In the genomic region with DNA sequence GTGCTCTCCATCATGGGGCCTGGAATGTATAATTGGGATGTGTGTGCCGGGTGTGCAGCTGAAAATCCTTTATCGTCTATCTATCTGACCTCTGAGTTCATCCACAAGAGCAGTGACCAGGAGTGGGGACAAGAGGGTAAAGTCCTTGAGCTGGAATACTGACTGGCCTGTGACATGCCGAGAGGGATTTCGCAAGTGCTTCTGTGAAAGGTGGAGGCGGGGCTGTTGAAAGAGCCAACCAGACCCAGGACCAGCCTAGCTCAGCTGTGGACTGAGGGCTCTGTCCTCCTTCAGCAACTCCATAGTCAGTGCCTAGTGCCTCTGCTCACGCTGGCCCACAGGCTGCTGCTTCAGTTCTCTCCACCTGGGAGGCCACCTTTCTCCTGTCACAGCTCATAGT, we compare ENCODE assay signal across 8 mouse cellular contexts. TPM values are rescaled to one million over a fixed set of nuclear protein-coding genes. Genes with fewer than 3 reads are reported as not detected.
DNase-seq lines count a peak whose midpoint lies in the region; ATAC-seq lines count a peak whose summit lies in the region.

No protein-coding gene starts in this region.

- intact Hi-C loops in gastrocnemius, postnatal 14 days (cut with DNase I; ENCODE audit: low total_unique reads), result no loop called here
- intact Hi-C loops in heart, postnatal 14 days (cut with DNase I), result no loop called here

- peak; percentile 7; the same call in 1 of the 2 replicates for ATAC-seq in liver, embryonic 13.5 days (ENCODE audit: low read depth)
- no peak for ATAC-seq in erythroid progenitor cell, adult 5-6 weeks (replicated peaks; ENCODE audit: low FRiP score, poor library complexity, severe bottlenecking)

- peaks cover 68% of the 10 kb centered on the region for H3K4me1 ChIP-seq in liver, embryonic 13.5 days (replicated peaks)

- DNase-seq in gastrocnemius, adult 18-20 months (ENCODE audit: low spot score), result peak; percentile 70
- DNase-seq in gastrocnemius, postnatal 14 days, result no peak
- peak; percentile 74 for DNase-seq in adipocyte (ENCODE audit: low spot score)
- DNase-seq in heart, postnatal 14 days, result peak; percentile 39 to 57
- no peak for DNase-seq in liver, embryonic 13.5 days
- no peak for DNase-seq in neural tube, embryonic 10.5 days (ENCODE audit: extremely low spot score, low spot score)
- no peak for DNase-seq in spleen, postnatal 14 days (ENCODE audit: low spot score in 2 of 2)

- no peaks in the 10 kb centered on the region for H3K9me3 ChIP-seq in liver, embryonic 13.5 days (replicated peaks)

- peaks cover 56% of the 10 kb centered on the region for H3K36me3 ChIP-seq in liver, embryonic 13.5 days

- peak overlapping the region; percentile 22 for H3K4me3 ChIP-seq in liver, embryonic 13.5 days (replicated peaks)

- no peaks in the 10 kb centered on the region for H3K27me3 ChIP-seq in liver, embryonic 13.5 days

- peak overlapping the region; percentile 79 for H3K27ac ChIP-seq in liver, embryonic 13.5 days

- peak overlapping the region; percentile 50 for H3K9ac ChIP-seq in liver, embryonic 13.5 days

- H3K4me2 ChIP-seq in liver, embryonic 13.5 days, result peak overlapping the region; percentile 51

- 63% methylated on average over 6 of the region's 6 CpGs for WGBS in liver, embryonic 13.5 days (ENCODE audit: insufficient replicate concordance)

RNA-seq across cellular contexts. Expression of a gene that starts 4.0 kb away (rescaled TPM):
- total RNA-seq in gastrocnemius, adult 18-20 months (2021), result 10 to 100 TPM; 14.7 to 22.1 TPM
- 10 to 100 TPM; 27.8 to 33.2 TPM for total RNA-seq in gastrocnemius, postnatal 14 days (2021)
- 10 to 100 TPM; 47.4 to 47.6 TPM for total RNA-seq in heart, postnatal 14 days (2021)
- polyA plus RNA-seq in liver, embryonic 13.5 days (2015; fragmentation: Nextera tagmentation; extraction: Ambion mirVana), result 113 and 125 TPM in 2 replicates
- total RNA-seq in erythroid progenitor cell, adult 5-6 weeks (2015; ENCODE audit: low replicate concordance), result 72.1 and 81.3 TPM in 2 replicates
- total RNA-seq in erythroid progenitor cell, adult 5-6 weeks (2017; ENCODE audit: low replicate concordance), result 35.4 and 49.5 TPM in 2 replicates

RNA-seq across cellular contexts. Expression of a gene that starts 11.6 kb away (rescaled TPM):
- under 1 TPM in 1 of 2 experiments, not detected in 1; 0.17 TPM for total RNA-seq in gastrocnemius, adult 18-20 months (2021)
- total RNA-seq in gastrocnemius, postnatal 14 days (2021), result under 1 TPM; 0.18 to 0.27 TPM
- under 1 TPM; 0.38 to 0.76 TPM for total RNA-seq in heart, postnatal 14 days (2021)
- polyA plus RNA-seq in liver, embryonic 13.5 days (2015; fragmentation: Nextera tagmentation; extraction: Ambion mirVana), result 3.0 and 3.1 TPM in 2 replicates
- 0.84 and 1.1 TPM in 2 replicates for total RNA-seq in erythroid progenitor cell, adult 5-6 weeks (2015; ENCODE audit: low replicate concordance)
- total RNA-seq in erythroid progenitor cell, adult 5-6 weeks (2017; ENCODE audit: low replicate concordance), result not detected in 2 replicates

RNA-seq across cellular contexts. Expression of a gene that starts 36.7 kb away (rescaled TPM):
- 10 to 100 TPM; 51.3 to 56.0 TPM for total RNA-seq in gastrocnemius, adult 18-20 months (2021)
- total RNA-seq in gastrocnemius, postnatal 14 days (2021), result 10 to 100 TPM; 35.3 to 35.6 TPM
- total RNA-seq in heart, postnatal 14 days (2021), result 10 to 100 TPM; 19.8 to 20.4 TPM
- polyA plus RNA-seq in liver, embryonic 13.5 days (2015; fragmentation: Nextera tagmentation; extraction: Ambion mirVana), result 8.6 and 11.0 TPM in 2 replicates
- 5.9 and 7.6 TPM in 2 replicates for total RNA-seq in erythroid progenitor cell, adult 5-6 weeks (2015; ENCODE audit: low replicate concordance)
- 7.2 and 8.4 TPM in 2 replicates for total RNA-seq in erythroid progenitor cell, adult 5-6 weeks (2017; ENCODE audit: low replicate concordance)

RNA-seq across cellular contexts. Expression of a gene that starts 37.4 kb away (rescaled TPM):
- total RNA-seq in gastrocnemius, adult 18-20 months (2021), result 10 to 100 TPM; 29.7 to 30.6 TPM
- 10 to 100 TPM; 19.6 to 22.5 TPM for total RNA-seq in gastrocnemius, postnatal 14 days (2021)
- total RNA-seq in heart, postnatal 14 days (2021), result 10 to 100 TPM; 22.3 to 25.8 TPM
- polyA plus RNA-seq in liver, embryonic 13.5 days (2015; fragmentation: Nextera tagmentation; extraction: Ambion mirVana), result 17.0 and 18.6 TPM in 2 replicates
- 27.8 and 38.6 TPM in 2 replicates for total RNA-seq in erythroid progenitor cell, adult 5-6 weeks (2015; ENCODE audit: low replicate concordance)
- total RNA-seq in erythroid progenitor cell, adult 5-6 weeks (2017; ENCODE audit: low replicate concordance), result 19.0 and 36.1 TPM in 2 replicates

RNA-seq across cellular contexts. Expression of a gene that starts 38.5 kb away (rescaled TPM):
- total RNA-seq in gastrocnemius, adult 18-20 months (2021), result 10 to 100 TPM in 1 of 2 experiments, 1 to 10 TPM in 1; 8.9 to 10.8 TPM
- total RNA-seq in gastrocnemius, postnatal 14 days (2021), result 10 to 100 TPM; 10.4 to 12.8 TPM
- total RNA-seq in heart, postnatal 14 days (2021), result 10 to 100 TPM; 14.1 to 14.4 TPM
- polyA plus RNA-seq in liver, embryonic 13.5 days (2015; fragmentation: Nextera tagmentation; extraction: Ambion mirVana), result 15.9 and 20.0 TPM in 2 replicates
- 7.1 and 7.2 TPM in 2 replicates for total RNA-seq in erythroid progenitor cell, adult 5-6 weeks (2015; ENCODE audit: low replicate concordance)
- total RNA-seq in erythroid progenitor cell, adult 5-6 weeks (2017; ENCODE audit: low replicate concordance), result 7.4 and 18.1 TPM in 2 replicates

Comparison
In these comparisons a context has a peak if more than half of its experiments do, and no peak if none do; other contexts are left out.
1. DNase-seq: peak in gastrocnemius, adult 18-20 months (single experiment), adipocyte (single experiment) and heart, postnatal 14 days (2 of 2); none in gastrocnemius, postnatal 14 days (single experiment), liver, embryonic 13.5 days (single experiment), neural tube, embryonic 10.5 days (single experiment) and spleen, postnatal 14 days (0 of 2).